In the genomic region with DNA sequence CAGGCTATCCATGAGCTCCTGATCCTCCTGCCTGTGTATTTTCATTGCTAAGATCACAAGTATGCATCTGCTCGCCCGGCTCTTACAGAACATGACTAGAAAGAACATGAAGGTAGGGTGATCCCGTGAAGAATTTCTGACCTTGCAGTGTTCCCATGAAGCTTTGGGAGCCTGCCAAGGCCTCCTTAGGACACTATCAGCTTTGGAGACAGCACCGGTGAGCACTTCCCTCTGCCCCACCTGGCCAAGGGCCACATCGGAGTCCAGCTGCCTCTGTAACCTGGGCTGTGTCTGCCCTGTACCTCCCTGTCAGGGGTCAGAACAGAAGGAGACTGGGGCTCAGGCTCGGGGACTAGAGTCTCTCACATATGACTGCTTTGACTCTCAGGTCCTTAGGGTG, we compare ENCODE assay signal across 15 mouse cellular contexts. TPM values are rescaled to one million over a fixed set of nuclear protein-coding genes. Genes with fewer than 3 reads are reported as not detected.
DNase-seq lines count a peak whose midpoint lies in the region; ATAC-seq and TF ChIP-seq lines count a peak whose summit lies in the region.
"Had no signal": no experiment of that assay in that cellular context is flagged by ENCODE, and none has a peak within 500 bp of the region (broad histone marks: within the 10 kb centered on the region; RNA-seq: fewer than 3 reads in every experiment).

No protein-coding gene starts in this region.

- no peak overlapping the region for H3K4me3 ChIP-seq in liver, postnatal 0 days (ENCODE audit: low read depth, low read length)
- H3K4me3 ChIP-seq in liver, embryonic 11.5 days (ENCODE audit: low read depth, low read length) = no peak overlapping the region
- no peak overlapping the region for H3K4me3 ChIP-seq in heart, postnatal 0 days (ENCODE audit: low read depth, low read length)
- H3K4me3 ChIP-seq: forebrain, embryonic 12.5 days; liver, embryonic 13.5 days; midbrain, embryonic 10.5 days; neural tube, embryonic 13.5 days had no signal

- no peaks in the 10 kb centered on the region for H3K27me3 ChIP-seq in liver, postnatal 0 days (ENCODE audit: insufficient read depth, low read length)
- H3K27me3 ChIP-seq in liver, embryonic 11.5 days (replicated peaks; ENCODE audit: control insufficient read depth, insufficient read depth, low read length) = peaks cover 46% of the 10 kb centered on the region
- H3K27me3 ChIP-seq in heart, postnatal 0 days (ENCODE audit: control insufficient read depth, insufficient read depth, low read length) = peaks cover 10% of the 10 kb centered on the region; the same call in 1 of the 2 replicates

- no peak overlapping the region for H3K4me2 ChIP-seq in liver, postnatal 0 days (ENCODE audit: low read depth, low read length)
- no peak overlapping the region for H3K4me2 ChIP-seq in liver, embryonic 11.5 days
- no peak overlapping the region for H3K4me2 ChIP-seq in heart, postnatal 0 days (ENCODE audit: low read depth, low read length)
- H3K4me2 ChIP-seq: forebrain, embryonic 12.5 days; neural tube, embryonic 13.5 days had no signal

- TF ChIP-seq EP300 in liver, postnatal 0 days (IDR thresholded peaks at IDR 0.05; ENCODE audit: low read depth) = peak; percentile 23; the same call in 1 of the 2 replicates
- no peak for TF ChIP-seq EP300 in heart, postnatal 0 days (IDR thresholded peaks at IDR 0.05; ENCODE audit: low read depth)

- no peaks in the 10 kb centered on the region for H3K36me3 ChIP-seq in liver, postnatal 0 days (replicated peaks; ENCODE audit: insufficient read depth, low read length)
- H3K36me3 ChIP-seq in liver, embryonic 11.5 days (ENCODE audit: control insufficient read depth, insufficient read depth, low read length) = no peaks in the 10 kb centered on the region
- H3K36me3 ChIP-seq in heart, postnatal 0 days (replicated peaks; ENCODE audit: control insufficient read depth, insufficient read depth, low read length) = no peaks in the 10 kb centered on the region
- H3K36me3 ChIP-seq: forebrain, embryonic 12.5 days; liver, embryonic 13.5 days; midbrain, embryonic 10.5 days; neural tube, embryonic 13.5 days had no signal

- 62% methylated on average over 6 of the region's 6 CpGs for WGBS in liver, postnatal 0 days (ENCODE audit: insufficient replicate concordance)
- WGBS in liver, embryonic 11.5 days = 72% methylated on average over 6 of the region's 6 CpGs
- 37% methylated on average over 6 of the region's 6 CpGs for WGBS in heart, postnatal 0 days

- no peak for TF ChIP-seq CTCF in liver, postnatal 0 days (IDR thresholded peaks at IDR 0.05; ENCODE audit: low read depth)
- no peak for TF ChIP-seq CTCF in heart, postnatal 0 days (IDR thresholded peaks at IDR 0.05; ENCODE audit: low read depth)

- H3K9me3 ChIP-seq in liver, postnatal 0 days (ENCODE audit: low read length) = no peaks in the 10 kb centered on the region
- no peaks in the 10 kb centered on the region for H3K9me3 ChIP-seq in liver, embryonic 11.5 days (ENCODE audit: control insufficient read depth, low read length)
- H3K9me3 ChIP-seq in heart, postnatal 0 days (replicated peaks; ENCODE audit: control insufficient read depth, low read length) = no peaks in the 10 kb centered on the region
- H3K9me3 ChIP-seq: forebrain, embryonic 12.5 days; liver, embryonic 13.5 days; midbrain, embryonic 10.5 days; neural tube, embryonic 13.5 days had no signal

- no peak overlapping the region for H3K9ac ChIP-seq in liver, postnatal 0 days (replicated peaks)
- H3K9ac ChIP-seq in liver, embryonic 11.5 days (ENCODE audit: low read depth, low read length) = no peak overlapping the region
- H3K9ac ChIP-seq in heart, postnatal 0 days (replicated peaks; ENCODE audit: low read depth, low read length) = no peak overlapping the region
- H3K9ac ChIP-seq: forebrain, embryonic 12.5 days; liver, embryonic 13.5 days; neural tube, embryonic 13.5 days had no signal

- H3K4me1 ChIP-seq in liver, postnatal 0 days (ENCODE audit: insufficient read depth) = peaks cover 20% of the 10 kb centered on the region
- peaks cover 6% of the 10 kb centered on the region for H3K4me1 ChIP-seq in liver, embryonic 11.5 days (replicated peaks; ENCODE audit: control insufficient read depth, insufficient read depth, low read length)
- peaks cover 18% of the 10 kb centered on the region for H3K4me1 ChIP-seq in heart, postnatal 0 days (ENCODE audit: control insufficient read depth, insufficient read depth)

- ATAC-seq in liver, postnatal 0 days = peak; percentile 42; the same call in 1 of the 2 replicates
- no peak for ATAC-seq in liver, embryonic 11.5 days (replicated peaks; ENCODE audit: low FRiP score)
- peak; percentile 43 for ATAC-seq in heart, postnatal 0 days (ENCODE audit: insufficient read depth, low read depth)

- DNase-seq in adrenal gland, adult (ENCODE audit: inconsistent age in 2 of 2, low spot score in 1 of 2) = peak; percentile 85
- no peak for DNase-seq in adrenal gland, postnatal 4 days (ENCODE audit: low spot score in 2 of 2)
- DNase-seq in liver, postnatal 0 days = peak; percentile 66
- DNase-seq in liver, embryonic 11.5 days (ENCODE audit: low spot score) = no peak
- peak; percentile 62 for DNase-seq in heart, postnatal 0 days (ENCODE audit: low spot score)
- peak; percentile 37 for DNase-seq in lung, postnatal 10 days
- DNase-seq in layer of hippocampus, adult 18-20 months (ENCODE audit: low spot score in 2 of 2) = no peak
- DNase-seq in cerebellum, postnatal 10 days = no peak
- DNase-seq: layer of hippocampus, adult 9-11 months; liver, embryonic 13.5 days; spleen, adult 18-20 months; thymus, postnatal 25 days had no signal

- H3K27ac ChIP-seq in liver, postnatal 0 days (ENCODE audit: low read depth) = peak overlapping the region; percentile 81
- no peak overlapping the region for H3K27ac ChIP-seq in liver, embryonic 11.5 days (ENCODE audit: low read depth, low read length)
- no peak overlapping the region for H3K27ac ChIP-seq in heart, postnatal 0 days (ENCODE audit: low read depth)
- H3K27ac ChIP-seq: forebrain, embryonic 12.5 days; liver, embryonic 13.5 days; midbrain, embryonic 10.5 days; neural tube, embryonic 13.5 days had no signal

RNA-seq across cellular contexts. Expression of a gene that starts 28.0 kb away (rescaled TPM):
- 1 to 10 TPM; 5.4 to 6.7 TPM for total RNA-seq in adrenal gland, postnatal 4 days (2021)
- 1.3 TPM in 2 replicates for polyA plus RNA-seq in liver, postnatal 0 days (2015; fragmentation: Nextera tagmentation; extraction: Ambion mirVana)
- 1.8 and 2.1 TPM in 2 replicates for polyA plus RNA-seq in liver, embryonic 11.5 days (2014; fragmentation: Nextera tagmentation; extraction: Ambion mirVana)
- total RNA-seq in heart, postnatal 0 days (2014; rRNA removed; ENCODE audit: low replicate concordance) = 0.11 and 0.93 TPM in 2 replicates
- polyA plus RNA-seq in heart, postnatal 0 days (2015; fragmentation: Nextera tagmentation; extraction: Ambion mirVana) = 0.64 and 0.85 TPM in 2 replicates
- total RNA-seq in layer of hippocampus, adult 18-20 months (2021) = 100 to 1,000 TPM; 166 to 173 TPM

RNA-seq across cellular contexts. Expression of a gene that starts 38.7 kb away (rescaled TPM):
- total RNA-seq in adrenal gland, postnatal 4 days (2021) = 1 to 10 TPM; 2.9 to 3.5 TPM
- polyA plus RNA-seq in liver, postnatal 0 days (2015; fragmentation: Nextera tagmentation; extraction: Ambion mirVana) = not detected in 2 replicates
- 0.45 TPM in 1 of 2 replicates, not detected in the other for polyA plus RNA-seq in liver, embryonic 11.5 days (2014; fragmentation: Nextera tagmentation; extraction: Ambion mirVana)
- total RNA-seq in heart, postnatal 0 days (2014; rRNA removed; ENCODE audit: low replicate concordance) = not detected in 2 replicates
- polyA plus RNA-seq in heart, postnatal 0 days (2015; fragmentation: Nextera tagmentation; extraction: Ambion mirVana) = not detected in 2 replicates
- total RNA-seq in layer of hippocampus, adult 18-20 months (2021) = 10 to 100 TPM; 96.6 to 98.2 TPM

RNA-seq across cellular contexts. Expression of a gene that starts 50.5 kb away (rescaled TPM):
- total RNA-seq in adrenal gland, postnatal 4 days (2021) = 10 to 100 TPM; 32.9 to 36.3 TPM
- polyA plus RNA-seq in liver, postnatal 0 days (2015; fragmentation: Nextera tagmentation; extraction: Ambion mirVana) = 4.6 and 4.7 TPM in 2 replicates
- polyA plus RNA-seq in liver, embryonic 11.5 days (2014; fragmentation: Nextera tagmentation; extraction: Ambion mirVana) = 9.1 and 9.4 TPM in 2 replicates
- 18.7 and 29.3 TPM in 2 replicates for total RNA-seq in heart, postnatal 0 days (2014; rRNA removed; ENCODE audit: low replicate concordance)
- 6.3 and 7.5 TPM in 2 replicates for polyA plus RNA-seq in heart, postnatal 0 days (2015; fragmentation: Nextera tagmentation; extraction: Ambion mirVana)
- 10 to 100 TPM; 62.1 to 64.4 TPM for total RNA-seq in layer of hippocampus, adult 18-20 months (2021)

RNA-seq across cellular contexts. Expression of a gene that starts 56.9 kb away (rescaled TPM):
- 10 to 100 TPM; 10.9 to 11.1 TPM for total RNA-seq in adrenal gland, postnatal 4 days (2021)
- 17.3 and 18.7 TPM in 2 replicates for polyA plus RNA-seq in liver, postnatal 0 days (2015; fragmentation: Nextera tagmentation; extraction: Ambion mirVana)
- 4.0 and 5.0 TPM in 2 replicates for polyA plus RNA-seq in liver, embryonic 11.5 days (2014; fragmentation: Nextera tagmentation; extraction: Ambion mirVana)
- total RNA-seq in heart, postnatal 0 days (2014; rRNA removed; ENCODE audit: low replicate concordance) = 18.9 and 26.8 TPM in 2 replicates
- 22.3 and 28.0 TPM in 2 replicates for polyA plus RNA-seq in heart, postnatal 0 days (2015; fragmentation: Nextera tagmentation; extraction: Ambion mirVana)
- total RNA-seq in layer of hippocampus, adult 18-20 months (2021) = 10 to 100 TPM; 24.9 to 28.1 TPM

Comparison
In these comparisons a context has a peak if more than half of its experiments do, and no peak if none do; other contexts are left out.
1. DNase-seq: peak in adrenal gland, adult (2 of 2), liver, postnatal 0 days (single experiment), heart, postnatal 0 days (single experiment) and lung, postnatal 10 days (single experiment); none in adrenal gland, postnatal 4 days (0 of 2), liver, embryonic 11.5 days (single experiment), layer of hippocampus, adult 18-20 months (0 of 2) and cerebellum, postnatal 10 days (0 of 2).
2. RNA of a gene that starts 28.0 kb away (total RNA-seq): 166 to 173 TPM in layer of hippocampus, adult 18-20 months; 5.4 to 6.7 TPM in adrenal gland, postnatal 4 days and 0.11 to 0.93 TPM in heart, postnatal 0 days; every median in the first group is over 10 times any median in the second.
3. RNA of a gene that starts 38.7 kb away (total RNA-seq): 96.6 to 98.2 TPM in layer of hippocampus, adult 18-20 months; 2.9 to 3.5 TPM in adrenal gland, postnatal 4 days and not detected in heart, postnatal 0 days; every median in the first group is over 10 times any median in the second.